Mouse (Mus musculus) kidney, adult 18-20 months (tissue): ENCODE measurements around the gene Lrfn2.
A peak's percentile ranks its signal among the peaks of the same experiment; 100 is the strongest.

Source experiments
- DNase-seq: peaks from one replicate; pipeline ENCODE4 v3.0.0; 2021

The Lrfn2 gene

DNA sequence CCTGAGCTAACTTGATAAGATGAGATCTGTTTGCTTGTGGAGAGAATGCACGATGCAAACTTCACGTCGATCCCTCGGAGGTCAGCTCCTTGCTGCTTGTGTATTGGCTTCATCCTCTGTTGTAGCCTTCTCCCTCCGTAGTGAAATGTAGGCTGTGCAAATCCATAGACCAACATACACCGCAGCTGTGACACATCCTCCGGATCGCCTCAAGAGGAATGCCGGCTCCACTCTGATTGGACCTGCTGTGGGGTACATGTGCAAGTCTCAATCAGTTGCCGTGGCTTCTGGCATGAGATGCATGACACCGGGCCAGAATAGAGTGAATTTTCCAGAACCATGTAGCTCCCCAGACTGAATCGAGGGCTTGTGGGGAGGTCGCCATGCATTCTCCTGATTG lies 36.1 kb downstream of the Lrfn2 start:
- no peak for DNase-seq

DNA sequence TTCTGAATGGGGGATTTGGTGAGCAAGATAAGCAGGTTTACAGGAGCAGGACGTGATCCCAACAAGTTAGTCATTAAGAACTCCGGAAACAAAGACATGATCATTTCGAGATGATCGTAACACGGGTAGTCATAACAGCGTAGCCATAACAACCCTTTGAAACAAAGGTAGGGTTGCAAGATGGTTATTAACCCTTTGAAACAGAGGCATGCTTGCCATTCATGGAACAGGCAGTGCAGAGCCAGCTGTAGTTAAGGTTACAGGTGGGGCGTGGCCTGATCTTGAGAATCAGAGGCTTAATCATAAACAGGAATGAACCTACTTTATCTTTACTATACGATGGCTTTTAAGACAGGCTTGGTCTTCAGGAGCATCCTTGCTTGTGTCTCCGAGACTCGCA lies 39.1 kb downstream of the Lrfn2 start:
- DNase-seq, result no peak

GRCm38 (mm10) chr17:48972866-48973265 lies 40.7 kb downstream of the Lrfn2 start:
- DNase-seq, result no peak

DNA sequence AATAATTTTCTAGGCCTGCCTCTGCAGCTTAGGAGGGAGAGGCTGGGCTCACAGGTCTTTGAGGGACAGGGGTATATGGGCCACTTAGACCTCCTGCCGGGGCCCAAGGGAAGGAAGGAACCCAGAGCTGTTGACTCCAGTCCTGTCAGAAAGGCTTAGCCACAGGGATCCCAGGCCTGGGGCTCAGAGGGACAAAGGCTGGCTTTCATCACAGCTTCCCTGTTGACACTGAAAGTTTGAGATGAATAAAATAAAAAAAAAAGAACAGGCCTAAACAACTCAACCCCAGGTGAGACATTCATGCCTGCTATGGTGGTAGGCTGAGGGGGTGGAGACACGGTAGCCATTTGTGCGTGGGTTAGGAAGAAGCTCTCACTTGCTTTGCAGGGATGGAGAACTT lies 41.2 kb downstream of the Lrfn2 start:
- DNase-seq, result no peak

DNA sequence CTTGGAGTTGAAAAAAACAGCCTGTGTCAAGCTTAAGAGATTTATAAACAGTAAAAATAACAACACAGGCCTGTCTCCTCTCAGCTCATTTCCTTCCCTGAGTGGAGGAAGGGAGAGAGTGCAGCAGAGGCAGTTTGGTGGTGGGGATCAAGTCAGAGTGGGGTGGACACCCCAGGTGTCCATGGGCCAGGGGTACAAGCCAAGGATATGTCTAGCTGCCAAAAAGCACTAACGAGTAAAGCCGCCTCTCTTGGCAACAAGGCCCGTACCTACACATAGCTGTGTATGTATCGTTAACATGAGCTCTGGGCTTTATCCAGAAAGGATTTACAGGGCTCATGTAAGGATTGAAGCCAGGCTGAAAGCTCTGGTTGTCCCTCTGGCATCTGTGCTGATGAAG lies 42.9 kb downstream of the Lrfn2 start:
- DNase-seq, result no peak

- DNase-seq, result no peak
Measured at GRCm38 (mm10) chr17:48976611-48977022, 44.4 kb downstream of the Lrfn2 start.

GRCm38 (mm10) chr17:48995256-48995993 lies 63.2 kb downstream of the Lrfn2 start:
- no peak for DNase-seq

DNA sequence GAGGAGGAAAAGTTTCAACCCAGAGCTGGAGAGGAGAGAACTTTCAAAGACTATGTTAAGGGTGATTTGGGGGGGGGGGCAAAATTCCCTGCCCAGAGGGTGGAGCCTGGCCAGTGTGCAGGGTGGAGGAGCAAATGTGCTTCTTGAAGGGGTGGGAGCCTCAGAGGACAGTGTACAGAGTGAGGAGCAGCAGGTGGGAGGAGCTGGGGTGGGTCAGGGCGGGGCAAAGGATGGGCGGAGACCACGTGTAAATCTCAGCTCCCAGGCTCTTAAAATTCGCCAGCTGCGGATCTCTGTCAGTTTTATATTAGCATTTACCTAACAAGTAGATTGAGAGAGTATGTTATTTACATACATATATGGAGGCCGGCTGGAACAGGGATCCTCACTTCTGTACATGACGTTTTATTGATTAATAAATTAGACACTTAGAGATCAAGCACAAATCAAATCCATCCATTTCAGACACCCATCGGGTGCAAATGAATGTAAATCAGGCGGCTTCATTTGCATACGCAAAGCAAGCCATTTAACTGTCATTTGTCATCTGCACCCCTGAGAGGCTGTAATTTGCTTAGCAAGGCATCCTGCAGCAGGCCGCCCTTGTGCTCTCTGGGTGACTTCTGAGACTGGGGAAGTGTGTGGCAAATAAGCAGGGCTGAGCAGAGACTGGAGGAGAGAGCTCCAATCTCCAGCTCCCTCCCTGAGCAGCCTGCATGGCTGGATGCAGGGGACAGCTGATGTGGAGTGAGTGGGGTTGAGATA lies 67.5 kb downstream of the Lrfn2 start:
- DNase-seq, result no peak

GRCm38 (mm10) chr17:49009384-49010073 lies 77.3 kb downstream of the Lrfn2 start:
- no peak for DNase-seq

- DNase-seq, result no peak
Measured at GRCm38 (mm10) chr17:49013876-49014600, 81.9 kb downstream of the Lrfn2 start.

DNA sequence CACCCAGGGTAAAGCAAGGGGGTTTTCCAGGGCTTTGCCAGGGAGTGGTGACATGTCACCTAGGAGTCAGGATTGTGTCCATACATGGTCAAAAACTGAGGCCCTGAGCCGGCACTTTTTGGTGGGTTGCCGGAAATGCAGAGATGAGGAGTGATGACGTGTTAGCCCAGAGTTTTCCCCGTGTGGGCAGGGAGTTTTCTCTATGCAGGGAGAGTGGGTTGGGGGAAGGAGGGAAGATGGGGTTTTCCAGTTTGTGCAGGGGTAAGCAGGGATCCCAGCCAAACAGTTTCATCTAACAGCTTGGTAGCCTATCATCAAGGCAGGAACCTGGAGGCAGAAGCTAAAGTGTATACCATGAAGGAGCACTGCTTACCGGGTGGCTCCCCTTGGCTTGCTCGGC lies 83.2 kb downstream of the Lrfn2 start:
- no peak for DNase-seq

DNA sequence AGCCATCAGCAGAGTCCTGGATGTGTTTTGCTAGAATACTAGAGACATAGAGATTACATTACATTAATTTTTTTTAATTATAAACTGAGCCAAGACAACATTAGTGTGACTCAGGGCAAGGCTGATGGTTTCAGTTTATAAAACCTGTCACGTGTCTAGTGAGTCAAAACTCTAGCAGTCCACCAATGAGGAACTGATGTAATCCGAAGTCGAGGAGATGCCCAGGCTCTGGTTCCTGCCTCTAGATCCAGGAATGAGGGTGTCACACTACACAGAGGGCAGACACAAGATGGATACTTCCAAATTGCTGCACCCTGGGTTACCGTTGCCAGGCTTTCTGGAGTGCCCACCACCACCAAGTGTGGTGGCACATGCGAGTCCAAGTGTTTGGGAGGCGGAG lies 84.0 kb downstream of the Lrfn2 start:
- no peak for DNase-seq

- no peak for DNase-seq
Measured at GRCm38 (mm10) chr17:49017438-49018415, 85.5 kb downstream of the Lrfn2 start.

- DNase-seq, result no peak
Measured at GRCm38 (mm10) chr17:49018774-49019488, 86.8 kb downstream of the Lrfn2 start.

GRCm38 (mm10) chr17:49029556-49030268 lies 97.5 kb downstream of the Lrfn2 start:
- DNase-seq, result peak; percentile 16

- no peak for DNase-seq
Measured at GRCm38 (mm10) chr17:49030269-49030615, 98.1 kb downstream of the Lrfn2 start.

GRCm38 (mm10) chr17:49030841-49031240 lies 98.7 kb downstream of the Lrfn2 start:
- no peak for DNase-seq

GRCm38 (mm10) chr17:49031790-49032189 lies 99.6 kb downstream of the Lrfn2 start:
- DNase-seq, result peak; percentile 21

DNA sequence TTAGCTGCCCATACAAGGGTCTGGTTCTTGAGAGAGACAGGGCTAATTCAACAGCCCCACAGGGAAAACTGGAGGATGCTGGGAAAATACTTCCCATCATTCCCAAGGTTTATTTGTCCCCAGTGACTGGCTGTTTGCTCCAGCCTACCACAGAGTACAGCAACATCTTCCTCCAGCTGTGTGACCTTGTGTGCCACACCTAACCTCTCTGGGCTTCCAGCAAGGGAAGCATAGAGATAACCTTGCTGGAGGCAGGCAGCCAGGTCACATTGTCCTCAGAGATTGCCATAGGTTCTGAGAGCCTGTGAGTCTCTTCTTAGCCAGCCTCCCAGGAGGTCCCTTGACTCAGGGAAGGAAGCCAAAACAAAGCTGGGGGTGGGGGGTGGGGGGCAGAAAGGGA lies 101.1 kb downstream of the Lrfn2 start:
- peak; percentile 32 for DNase-seq

GRCm38 (mm10) chr17:49033686-49034250 lies 101.6 kb downstream of the Lrfn2 start:
- no peak for DNase-seq
